Mouse (Mus musculus): ENCODE measurements around the gene Timm10.
"Not testable (repeated sequence)": the region's sequence is repeated elsewhere in the genome, so short reads cannot be mapped to it uniquely, and the experiment has no call there.

Timm10 gene

DNA sequence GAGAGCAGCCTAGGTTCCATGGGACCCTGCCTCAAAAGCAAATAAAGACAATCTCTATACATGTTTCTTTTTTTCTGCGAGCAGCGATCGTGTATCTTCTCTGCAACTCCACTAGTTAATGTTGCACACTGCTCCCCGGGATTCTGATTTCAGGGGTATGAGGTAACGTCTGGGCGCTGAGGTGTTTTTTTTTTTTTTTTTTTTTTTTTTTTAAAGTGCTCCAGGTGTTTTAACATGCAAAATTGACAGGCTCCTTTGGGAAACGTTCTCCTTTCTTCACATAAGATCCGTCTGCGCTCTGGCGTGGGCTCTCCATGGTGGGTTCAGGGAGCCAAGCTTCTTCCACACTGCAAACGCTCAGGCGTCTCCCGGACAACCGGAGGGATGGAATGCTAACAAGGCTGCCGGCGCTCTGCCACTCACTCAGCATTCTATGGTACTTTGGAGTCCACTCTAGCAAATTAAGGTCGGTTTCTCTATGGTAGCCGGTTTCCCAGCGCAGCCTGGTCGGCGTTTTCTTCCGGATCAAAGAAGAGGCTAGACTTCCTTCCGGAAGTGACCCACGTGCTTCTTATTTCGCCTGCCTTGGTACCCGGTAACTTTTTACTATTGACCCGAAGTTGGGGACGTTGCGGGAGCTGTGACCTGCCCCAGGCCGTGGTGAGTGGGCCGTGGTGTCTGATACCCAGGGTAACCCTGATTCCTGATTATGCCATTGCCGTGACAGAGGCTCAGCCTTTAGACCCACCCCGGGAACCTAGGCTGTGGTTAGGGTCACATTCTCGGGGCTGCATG lies at the start of gene Timm10:
Gene Timm10 (plus strand): TSS at position 510 of the 795 bp plus-strand sequence.
- peak; percentile 97 for DNase-seq

DNA sequence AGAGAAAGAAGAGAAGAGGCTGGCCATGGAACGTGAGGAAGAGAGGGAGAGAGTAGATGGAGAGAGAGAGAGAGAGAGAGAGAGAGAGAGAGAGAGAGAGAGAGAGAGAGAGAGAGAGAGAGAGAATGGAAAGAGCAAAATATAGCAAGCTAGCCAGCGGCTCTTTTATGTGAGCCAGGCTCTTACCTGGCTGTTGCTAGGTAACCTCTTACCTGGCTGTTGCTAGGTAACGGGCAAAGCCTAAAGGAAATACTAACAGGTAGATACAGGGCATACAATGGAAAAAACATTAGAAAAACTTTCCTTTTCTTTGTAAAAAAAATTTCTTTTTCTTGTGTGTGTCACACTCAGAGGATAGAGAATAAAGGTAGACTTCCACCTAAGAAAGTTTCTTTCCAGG lies 49.1 kb upstream of the Timm10 start:
- no peak for DNase-seq

DNA sequence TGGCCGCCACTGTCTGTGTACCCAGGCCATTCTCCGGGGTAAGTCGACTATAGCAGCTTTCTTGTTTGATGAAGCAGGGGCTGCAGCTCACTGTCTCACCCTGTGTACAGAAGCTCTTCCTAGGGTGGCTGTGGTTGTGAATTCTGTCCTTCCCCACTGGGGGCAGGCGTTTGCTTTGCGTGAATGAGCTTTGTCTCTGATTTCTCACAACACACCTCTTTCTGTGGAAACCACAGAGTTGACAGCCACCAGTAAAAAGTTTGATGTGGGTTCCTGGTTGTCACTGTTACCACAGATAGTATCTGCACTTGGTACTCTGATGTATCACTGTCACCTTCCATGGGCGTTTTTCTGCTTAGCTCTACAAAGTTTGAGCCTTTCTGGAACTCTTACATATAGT lies 47.6 kb upstream of the Timm10 start:
- no peak for DNase-seq

DNA sequence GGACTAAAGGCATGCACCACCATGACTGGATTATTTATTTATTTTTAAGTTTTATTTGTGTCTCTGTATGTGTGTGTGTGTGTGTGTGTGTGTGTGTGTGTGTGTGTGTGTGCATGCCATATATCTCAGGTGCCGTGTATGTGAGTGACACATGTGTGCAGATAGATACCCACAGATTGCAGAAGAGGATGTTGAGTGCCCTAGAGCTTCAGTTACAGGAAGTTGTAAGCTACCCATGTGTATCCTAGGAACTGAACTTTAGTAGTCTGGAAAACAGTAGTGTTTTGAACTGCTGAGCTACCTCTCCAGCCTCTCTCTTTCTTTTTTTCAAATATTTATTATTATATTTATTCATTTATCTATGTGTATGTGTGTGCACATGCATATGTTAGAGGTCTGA lies 43.5 kb upstream of the Timm10 start:
- no peak for DNase-seq

DNA sequence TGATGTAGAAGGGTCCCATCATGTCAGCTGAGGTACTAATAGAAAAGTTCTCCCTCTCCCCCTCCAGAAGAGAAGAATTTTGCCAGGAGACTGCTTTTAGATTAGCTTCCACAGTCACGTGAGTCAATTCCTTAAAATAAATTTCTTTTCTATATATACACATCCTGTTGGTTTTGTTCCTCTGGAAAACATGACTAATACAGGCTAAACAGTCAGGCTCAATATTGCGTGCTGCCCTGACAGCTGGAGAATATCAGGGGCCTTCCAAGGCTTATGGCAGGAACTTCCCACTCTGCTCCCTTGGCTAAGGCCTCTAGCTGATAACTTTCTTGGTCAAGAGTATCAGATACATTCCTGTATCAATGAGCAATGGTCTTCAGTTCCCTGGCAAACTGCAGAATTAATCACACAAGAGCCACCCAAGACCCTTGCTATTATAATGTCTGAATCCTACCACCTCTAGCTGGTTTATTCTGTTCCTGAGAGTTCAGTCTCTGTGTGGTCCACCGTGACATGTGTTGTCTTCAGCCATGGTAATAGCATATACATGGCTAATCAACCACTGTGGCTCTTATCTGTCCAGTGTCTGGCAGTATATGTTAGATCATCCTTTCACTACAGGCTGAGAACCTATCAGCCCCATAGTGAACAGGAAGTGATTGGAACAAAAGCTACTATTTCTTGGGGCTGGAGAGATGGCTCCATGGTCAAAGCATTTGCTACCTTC lies 42.8 kb upstream of the Timm10 start:
- DNase-seq = peak; percentile 16

DNA sequence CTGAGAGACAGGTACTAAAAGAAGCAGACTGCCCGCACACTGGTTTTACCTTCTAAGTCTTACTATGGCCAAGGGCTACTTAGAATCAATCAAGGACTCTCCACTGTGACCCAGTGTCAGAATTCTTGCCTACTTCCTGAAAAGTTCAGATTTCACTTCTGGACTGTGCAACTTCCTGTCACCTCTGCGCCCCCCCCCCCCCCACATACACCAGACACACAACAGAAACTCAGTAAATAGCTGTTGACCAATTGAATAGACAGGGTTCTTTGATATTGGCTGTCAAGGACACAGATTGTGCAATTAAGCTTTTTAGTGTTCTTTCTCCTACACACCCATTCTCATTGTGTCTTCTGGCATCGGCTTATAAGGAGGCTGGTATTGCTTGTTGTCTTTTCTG lies 38.5 kb upstream of the Timm10 start:
- DNase-seq = no peak

DNA sequence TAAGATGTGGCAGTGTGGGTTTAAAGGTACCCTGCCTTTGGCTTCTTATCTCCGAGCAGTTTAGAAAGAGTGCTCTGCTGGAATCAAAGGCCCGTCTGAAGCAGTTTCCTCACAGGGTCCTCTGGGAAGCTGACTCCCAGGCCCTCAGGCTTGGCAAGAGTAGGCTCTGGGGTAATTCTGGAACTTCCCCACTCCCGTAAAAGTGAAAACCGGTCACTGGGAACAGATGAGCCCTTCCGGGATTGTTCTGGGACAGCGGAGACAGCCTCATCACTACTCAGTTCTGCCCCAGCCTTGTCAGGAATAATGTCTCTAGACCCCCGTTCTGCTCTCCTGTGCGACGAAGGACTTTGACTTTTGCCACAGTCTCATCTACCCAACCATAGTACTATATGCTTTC lies 36.4 kb upstream of the Timm10 start:
- no peak for DNase-seq

DNA sequence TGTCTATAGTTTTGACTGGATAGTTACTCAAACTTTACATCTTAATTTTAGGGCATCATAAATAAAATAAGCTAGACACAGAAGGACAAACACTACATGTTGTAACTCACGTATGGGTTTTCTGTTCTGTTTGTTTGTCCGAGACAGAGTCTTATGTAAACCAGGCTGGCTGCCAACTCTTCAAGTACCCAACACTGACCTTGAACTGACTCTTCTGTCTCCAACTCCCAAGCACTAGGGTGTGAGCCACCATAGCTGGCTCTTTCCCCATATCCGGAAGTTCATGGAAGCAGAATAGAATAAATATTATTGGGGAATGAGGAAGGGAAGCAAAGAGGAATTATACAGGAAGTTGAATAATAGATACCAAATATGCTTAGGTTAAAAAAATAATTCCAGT lies 34.3 kb upstream of the Timm10 start:
- peak; percentile 30 for DNase-seq

DNA sequence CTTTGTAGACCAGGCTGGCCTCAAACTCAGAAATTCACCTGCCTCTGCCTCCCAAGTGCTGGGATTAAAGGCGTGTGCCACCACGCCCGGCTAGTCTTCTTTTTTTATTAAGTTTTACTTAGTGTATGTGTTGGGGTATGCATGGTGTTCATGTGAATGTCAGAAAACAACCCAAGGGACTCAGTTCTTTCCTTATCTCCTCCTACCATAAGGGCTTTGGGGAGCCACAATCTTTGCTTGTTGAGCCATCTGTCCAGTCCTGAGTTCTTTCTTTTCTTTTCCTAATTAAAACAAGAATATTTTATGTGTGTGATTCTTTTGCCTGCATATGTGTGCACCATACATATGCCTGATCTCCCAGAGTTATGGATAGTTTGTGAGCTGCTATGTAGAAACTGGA lies 33.6 kb upstream of the Timm10 start:
- DNase-seq = no peak

DNA sequence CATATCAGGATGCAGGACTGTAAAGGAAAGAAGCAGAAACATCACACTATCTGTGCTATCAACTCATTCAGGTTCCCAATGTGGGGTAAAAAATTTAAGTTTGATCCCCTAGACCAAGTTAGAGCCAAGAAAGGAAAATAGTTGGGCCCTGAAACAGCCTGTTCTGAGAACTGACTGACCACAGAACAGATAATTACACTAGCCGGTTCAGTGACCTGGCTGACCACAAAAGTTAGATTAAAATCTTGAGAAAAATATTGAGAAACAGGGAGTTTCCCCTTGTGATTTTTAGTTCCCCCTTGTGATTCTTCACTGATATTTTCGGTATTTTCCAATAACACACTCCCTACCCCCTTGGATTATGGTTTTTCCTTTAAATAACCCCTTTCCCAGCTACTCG lies 32.9 kb upstream of the Timm10 start:
- DNase-seq = no peak

DNA sequence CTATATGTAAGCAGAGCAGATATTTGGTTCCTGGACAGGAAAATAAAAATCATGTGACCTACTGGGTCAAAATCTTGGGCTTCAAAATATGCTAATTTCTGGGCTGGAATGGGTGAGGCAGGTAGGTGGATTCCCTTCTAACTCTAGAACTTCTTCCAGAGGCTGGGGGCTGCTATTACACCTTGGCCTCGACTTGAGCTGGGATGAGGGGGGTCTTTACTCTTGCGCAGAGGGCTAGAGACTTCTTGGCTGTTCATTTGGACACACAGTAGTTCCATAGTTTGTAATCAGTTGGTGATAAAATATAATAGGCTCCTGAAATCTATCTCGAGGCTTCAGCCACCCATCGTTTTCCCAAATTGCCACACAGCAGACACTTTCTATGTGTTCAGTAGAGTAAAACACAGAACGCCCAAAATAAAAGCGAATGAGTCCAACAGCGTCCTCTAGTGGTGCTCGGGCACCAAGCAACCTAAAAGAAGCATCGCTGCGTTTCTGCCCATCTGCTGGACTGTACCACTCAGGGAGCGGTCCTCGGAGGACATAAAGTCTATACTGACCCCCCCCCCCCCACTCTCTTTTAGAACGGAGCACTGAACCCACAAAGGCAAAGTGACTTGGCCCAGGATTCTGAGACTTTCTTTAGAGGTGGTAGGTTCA lies 28.8 kb upstream of the Timm10 start:
- peak; percentile 79 for DNase-seq

DNA sequence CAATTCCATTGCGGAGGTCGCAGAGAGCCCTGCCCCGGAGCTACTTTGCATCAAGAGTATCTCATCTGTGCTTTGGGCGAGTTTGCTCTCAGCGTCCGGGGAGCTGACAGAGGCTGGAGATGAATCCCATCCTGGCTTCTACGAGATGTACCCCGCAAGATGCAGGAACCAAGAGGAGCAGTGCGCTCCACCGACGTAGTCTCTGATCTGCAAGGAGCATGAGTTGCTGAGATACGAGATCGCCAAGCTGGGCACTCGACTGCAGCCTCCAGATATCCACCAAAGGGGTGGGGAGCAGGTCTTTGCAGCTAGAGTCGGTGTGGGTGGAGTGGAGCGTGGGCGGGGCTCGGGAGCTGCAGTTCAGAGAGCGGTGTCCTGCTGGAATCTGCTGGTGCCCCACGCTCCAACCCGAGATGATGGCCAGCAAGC lies 28.3 kb upstream of the Timm10 start, which contains the start of gene Ube2l6:
Gene Ube2l6 (plus strand): TSS at position 336 of the 429 bp plus-strand sequence.
- DNase-seq = peak; percentile 59

DNA sequence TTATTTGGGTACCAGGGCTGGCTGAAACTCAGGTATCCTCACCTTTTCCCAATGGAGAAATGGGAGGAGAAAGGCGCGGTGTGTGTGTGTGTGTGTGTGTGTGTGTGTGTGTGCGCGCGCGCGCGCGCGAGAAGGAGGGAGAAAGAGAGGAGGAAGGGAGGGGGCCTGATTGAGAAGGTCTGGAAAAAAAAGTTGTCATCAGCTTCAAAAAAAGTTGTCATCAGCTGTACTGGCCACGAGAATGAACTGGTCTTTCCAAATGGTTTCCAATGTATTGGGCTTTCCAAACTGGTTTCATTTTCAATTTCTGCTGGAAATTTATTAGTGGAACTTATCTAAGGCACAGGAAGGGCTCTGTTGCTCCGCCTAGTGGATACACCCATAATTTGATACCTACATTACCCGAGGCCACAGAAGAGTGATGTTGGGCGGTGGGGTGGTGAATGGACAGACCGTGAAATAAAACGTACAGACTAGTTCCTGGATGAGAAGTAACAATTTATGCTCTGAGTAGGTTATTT lies 27.7 kb upstream of the Timm10 start:
- peak; percentile 89 for DNase-seq

DNA sequence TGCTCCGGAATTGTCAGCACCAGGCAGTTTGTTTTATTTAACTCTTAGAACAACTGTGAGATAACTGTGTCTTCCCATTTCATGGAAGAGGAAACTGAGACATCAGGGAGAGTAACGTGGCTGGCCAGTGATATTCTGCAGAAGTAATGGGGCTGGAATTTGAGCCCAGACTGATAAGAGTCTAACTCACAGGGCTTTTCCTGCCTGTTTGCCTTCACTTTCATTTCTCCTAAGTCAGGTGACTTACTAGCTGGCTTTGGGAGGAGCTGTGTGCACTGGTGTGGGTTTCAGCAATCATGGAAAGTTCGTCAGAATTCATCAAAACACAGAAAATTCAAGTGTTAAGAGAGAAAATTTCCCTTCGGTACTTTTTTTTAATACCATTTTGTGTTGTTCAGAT lies 26.5 kb upstream of the Timm10 start:
- DNase-seq = no peak

DNA sequence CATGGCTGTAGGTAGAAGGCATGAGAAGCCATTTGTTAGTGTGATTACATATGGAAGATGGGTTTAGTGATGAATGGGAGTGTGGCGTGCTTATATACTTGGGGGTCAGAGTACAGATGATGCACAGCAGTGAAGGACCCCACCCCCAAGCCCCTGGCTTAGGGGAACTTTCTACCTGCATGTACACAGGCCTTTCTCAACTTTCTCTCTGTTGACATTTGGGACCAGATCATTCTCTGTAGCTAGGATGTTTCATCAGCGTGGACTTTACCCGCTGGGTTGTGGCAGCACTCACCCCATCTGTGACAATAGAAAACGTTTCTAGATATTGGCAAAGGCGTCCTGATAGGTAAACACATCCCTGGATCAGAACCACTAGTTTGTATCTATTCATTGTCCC lies 25.6 kb upstream of the Timm10 start:
- DNase-seq = not testable (repeated sequence)

DNA sequence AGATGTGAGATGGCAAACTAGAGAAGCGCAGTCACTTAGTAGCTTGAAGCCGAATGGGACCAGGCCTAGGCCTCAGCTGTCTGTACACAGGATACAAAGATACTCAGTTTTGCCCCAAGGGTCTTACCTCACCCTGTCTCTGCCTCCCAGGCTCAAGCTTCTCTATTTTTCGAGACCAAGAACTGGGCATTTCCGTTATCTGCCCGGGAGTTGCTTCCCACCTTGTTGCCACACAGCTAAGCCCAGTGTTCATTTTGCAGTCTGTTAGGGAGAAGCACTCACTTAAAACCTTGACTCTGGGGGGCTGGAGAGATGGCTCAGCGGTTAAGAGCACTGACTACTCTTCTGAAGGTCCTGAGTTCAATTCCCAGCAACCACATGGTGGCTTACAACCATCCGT lies 22.8 kb upstream of the Timm10 start:
- no peak for DNase-seq

DNA sequence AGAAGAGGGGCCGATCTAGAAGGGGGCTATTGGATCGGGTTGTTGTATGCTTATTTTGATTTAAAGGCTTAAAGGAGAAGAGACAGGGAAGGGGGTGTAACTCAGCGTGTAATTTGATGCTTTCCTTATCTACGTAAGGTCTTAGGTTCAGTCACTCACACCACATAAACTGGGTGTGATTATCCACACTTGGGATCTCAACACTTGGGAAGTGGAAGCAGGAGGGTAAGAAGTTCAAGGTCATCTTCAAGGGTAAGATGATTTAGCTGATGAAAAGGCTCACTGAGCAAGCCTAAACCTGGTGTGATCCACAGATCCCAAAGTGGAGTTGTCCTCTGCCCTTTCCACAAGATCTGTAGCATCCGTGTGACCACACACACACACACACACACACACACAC lies 20.3 kb upstream of the Timm10 start:
- no peak for DNase-seq

DNA sequence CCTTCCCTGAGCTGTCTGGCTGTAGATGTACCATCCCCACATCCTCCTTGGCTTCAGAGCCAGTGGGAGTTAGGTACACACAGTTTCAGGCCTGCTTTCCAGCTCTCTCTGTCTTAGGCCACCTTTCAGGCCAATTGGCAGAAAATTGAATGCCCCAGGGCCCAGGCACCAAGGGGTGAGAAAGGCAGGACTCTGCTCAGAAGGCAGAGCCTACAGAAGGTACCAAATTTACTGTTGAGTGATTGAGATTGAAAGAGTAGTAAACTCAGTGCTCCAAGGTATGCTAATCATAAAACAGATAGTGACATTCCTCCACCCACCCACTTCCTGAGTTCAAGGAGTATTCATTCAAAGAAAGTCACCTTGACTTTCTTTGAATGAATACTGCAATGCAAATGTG lies 17.5 kb upstream of the Timm10 start:
- DNase-seq = no peak

DNA sequence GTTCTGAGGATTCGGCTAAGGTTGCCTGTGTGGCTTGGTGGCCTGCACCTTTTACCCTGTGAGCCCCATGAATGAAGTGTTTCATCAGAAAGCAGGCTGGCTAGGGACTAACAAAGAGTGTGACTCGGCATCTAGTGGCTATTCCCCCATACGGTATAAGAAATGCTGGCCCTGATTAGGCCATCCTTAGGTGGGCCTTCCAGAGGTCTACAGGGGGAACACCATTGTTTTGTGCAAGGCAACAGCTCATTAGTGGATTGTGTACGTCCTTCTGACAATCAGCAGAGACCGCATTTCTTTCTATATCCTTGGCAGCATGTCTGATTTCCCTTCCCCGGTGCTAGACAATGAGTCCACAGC lies 16.3 kb upstream of the Timm10 start:
- no peak for DNase-seq

DNA sequence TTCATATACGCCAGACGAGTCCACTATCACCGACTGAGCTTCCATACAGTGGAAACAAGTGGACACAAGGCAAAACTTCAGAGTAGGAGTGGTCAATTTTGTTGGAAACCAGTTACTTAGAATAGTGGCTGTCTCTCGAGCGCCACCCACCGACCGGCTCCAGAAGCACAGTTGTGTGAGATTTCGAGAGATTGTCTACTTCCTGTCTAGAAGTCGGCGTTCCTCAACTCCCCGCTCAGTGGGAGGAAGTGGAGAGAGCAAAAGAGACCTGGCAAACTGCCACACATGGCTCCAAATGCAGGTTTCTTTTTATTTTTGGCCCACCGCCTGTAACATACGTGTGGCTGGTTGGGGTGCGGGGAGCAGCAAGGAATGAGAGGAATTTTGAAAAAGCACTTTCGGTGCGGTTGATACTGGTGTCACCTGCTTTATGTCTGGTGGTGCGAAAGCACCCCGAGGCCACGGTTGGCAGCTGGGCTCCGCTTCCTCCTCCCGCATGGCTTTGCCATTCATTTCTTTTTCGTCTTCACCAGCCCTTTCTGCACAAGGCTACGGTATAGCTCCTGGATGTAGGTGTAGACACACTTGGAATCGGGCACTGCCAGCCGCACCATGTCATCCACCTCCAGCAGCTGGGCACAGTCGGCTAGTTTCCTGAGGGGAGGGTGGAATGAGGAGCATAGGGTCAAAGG lies 15.8 kb upstream of the Timm10 start:
- peak; percentile 93 for DNase-seq

DNA sequence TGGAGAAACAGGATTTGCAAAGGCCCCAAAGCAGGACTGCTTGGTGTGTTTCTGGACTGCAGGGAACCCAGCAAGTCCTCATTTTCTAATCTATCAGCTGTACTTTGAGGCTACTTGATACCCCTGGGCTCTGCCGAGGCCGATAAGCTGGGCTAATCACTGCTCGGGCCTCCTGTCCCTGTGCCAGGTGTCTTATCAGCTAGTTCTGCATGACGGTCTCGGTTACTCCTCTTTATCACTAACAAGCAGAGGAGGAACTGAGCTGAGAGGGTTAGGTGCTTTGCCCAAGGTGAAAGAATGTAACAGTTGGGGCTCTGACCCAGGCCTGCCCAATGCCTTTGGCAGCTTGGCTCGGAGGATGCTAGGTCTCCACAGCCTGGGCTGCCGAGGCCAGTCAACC lies 14.9 kb upstream of the Timm10 start:
- no peak for DNase-seq

DNA sequence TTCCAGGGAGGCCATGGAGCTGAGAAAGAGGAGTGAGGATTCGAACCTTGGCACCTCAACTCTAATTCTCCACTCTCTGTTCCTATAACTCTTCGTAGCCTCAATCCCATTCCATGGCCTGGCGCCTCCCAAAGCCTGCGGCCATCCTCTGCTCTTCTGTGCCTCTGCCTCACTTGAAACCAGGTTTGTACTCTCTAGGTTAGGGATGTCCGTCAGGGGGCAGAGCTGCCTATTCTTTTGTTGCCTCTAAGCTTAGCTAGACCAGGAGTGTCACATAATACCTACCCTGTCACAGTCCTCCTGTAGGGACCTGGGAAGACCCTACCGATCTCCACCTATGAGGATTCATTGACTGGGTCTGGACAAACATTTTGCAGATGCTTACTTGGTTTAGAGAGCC lies 14.1 kb upstream of the Timm10 start:
- no peak for DNase-seq

DNA sequence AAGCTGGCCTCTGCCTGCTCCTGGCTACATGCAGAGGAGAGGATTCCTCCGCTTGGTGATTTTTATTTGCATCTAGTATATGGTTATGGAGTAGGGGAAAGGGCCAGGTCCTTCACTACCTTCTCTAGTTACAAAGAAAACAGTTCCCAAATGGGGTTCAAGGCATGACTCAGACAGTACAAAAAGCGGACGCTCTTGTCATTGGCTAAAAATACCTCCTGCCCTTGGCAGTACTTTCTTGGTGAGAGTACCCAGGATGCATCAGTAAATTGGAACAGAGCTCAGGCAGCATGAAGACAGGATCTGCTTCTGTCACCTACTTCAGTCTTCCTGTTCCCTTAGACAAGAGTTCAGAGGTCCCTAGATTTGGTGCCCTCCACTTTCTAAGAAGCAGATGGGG lies 6.9 kb upstream of the Timm10 start:
- DNase-seq = no peak
